Comparison of ENCODE assay signal across 9 mouse cellular contexts in the genomic region with DNA sequence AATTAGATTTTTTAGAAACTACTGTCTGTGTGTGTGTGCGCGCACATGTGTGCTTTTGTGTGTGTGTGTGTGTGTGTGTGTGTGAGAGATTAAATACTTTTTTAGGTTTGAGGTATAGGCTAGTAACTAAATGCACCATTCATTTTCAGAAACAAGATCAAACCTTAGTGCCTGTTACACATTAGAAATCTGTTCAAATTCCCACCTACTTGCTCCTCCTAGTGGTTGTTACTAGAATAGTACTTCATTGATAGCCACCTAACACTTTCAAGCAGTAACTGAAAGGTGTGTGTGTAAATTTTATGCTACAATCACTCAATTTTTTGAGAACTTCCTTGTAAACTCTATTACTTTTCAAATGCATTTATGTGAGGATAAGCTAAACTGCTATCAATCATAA. TPM values are rescaled to one million over a fixed set of nuclear protein-coding genes. Genes with fewer than 3 reads are reported as not detected.
DNase-seq lines count a peak whose midpoint lies in the region; TF ChIP-seq lines count a peak whose summit lies in the region.
"Had no signal": no experiment of that assay in that cellular context is flagged by ENCODE, and none has a peak within 500 bp of the region (broad histone marks: within the 10 kb centered on the region; RNA-seq: fewer than 3 reads in every experiment).

No protein-coding gene starts in this region.

- no peaks in the 10 kb centered on the region for H3K9me3 ChIP-seq in E14TG2a.4 (ENCODE audit: low read length)
- H3K9me3 ChIP-seq: lung, embryonic 15.5 days had no signal

- TF ChIP-seq CTCF in E14TG2a.4 (conservative IDR thresholded peaks at IDR 0.05; ENCODE audit: low read length): peak; percentile 74

- no peak overlapping the region for H3K4me3 ChIP-seq in E14TG2a.4 (replicated peaks; ENCODE audit: low read length)
- H3K4me3 ChIP-seq: lung, embryonic 15.5 days had no signal

- H3K27me3 ChIP-seq in E14TG2a.4 (ENCODE audit: insufficient read depth, low read length): no peaks in the 10 kb centered on the region
- H3K27me3 ChIP-seq: lung, embryonic 15.5 days had no signal

- intact Hi-C loops in heart, postnatal 10 days (cut with DNase I): loop anchor here (5.0 kb wide), 2 partner anchors 67 to 337 kb away; no protein-coding TSS in a partner anchor
- intact Hi-C loops in heart, postnatal 14 days (cut with DNase I): loop anchor here (10.0 kb wide), 2 partner anchors 339 to 749 kb away; no protein-coding TSS in a partner anchor

- H3K36me3 ChIP-seq in E14TG2a.4 (ENCODE audit: insufficient read depth, low read length): no peaks in the 10 kb centered on the region
- H3K36me3 ChIP-seq: lung, embryonic 15.5 days had no signal

- DNase-seq in heart, postnatal 10 days: peak; percentile 20 to 34
- DNase-seq in heart, postnatal 14 days: no peak
- peak; percentile 40 for DNase-seq in c-Kit-positive CD71-positive TER-119-positive erythroid progenitor cells, embryonic 14.5 days (ENCODE audit: low spot score)
- peak; percentile 60 for DNase-seq in induced T-regulatory cell, adult 2 months (ENCODE audit: low read depth)
- DNase-seq in skeletal muscle tissue, adult 2 months (ENCODE audit: low read depth, low spot score): peak; percentile 33
- DNase-seq in urinary bladder, postnatal 4 days (ENCODE audit: low spot score in 2 of 2): no peak
- DNase-seq in spleen, postnatal 10 days (ENCODE audit: low spot score in 2 of 2): no peak

- H3K4me1 ChIP-seq in E14TG2a.4 (replicated peaks; ENCODE audit: low read depth, low read length): no peaks in the 10 kb centered on the region

RNA-seq across cellular contexts. Expression of a gene that starts 3.8 kb away (rescaled TPM):
- total RNA-seq in heart, postnatal 10 days (2021): under 1 TPM; 0.10 to 0.32 TPM
- under 1 TPM; 0.46 to 0.69 TPM for total RNA-seq in heart, postnatal 14 days (2021)

RNA-seq across cellular contexts. Expression of a gene that starts 58.5 kb away (rescaled TPM):
- 10 to 100 TPM; 51.0 to 52.8 TPM for total RNA-seq in heart, postnatal 10 days (2021)
- total RNA-seq in heart, postnatal 14 days (2021): 10 to 100 TPM; 50.5 to 55.3 TPM

Comparison
In these comparisons a context has a peak if more than half of its experiments do, and no peak if none do; other contexts are left out.
1. DNase-seq: peak in heart, postnatal 10 days (2 of 2), c-Kit-positive CD71-positive TER-119-positive erythroid progenitor cells, embryonic 14.5 days (single experiment), induced T-regulatory cell, adult 2 months (single experiment) and skeletal muscle tissue, adult 2 months (single experiment); none in heart, postnatal 14 days (0 of 2), urinary bladder, postnatal 4 days (0 of 2) and spleen, postnatal 10 days (0 of 2).